Mouse (Mus musculus) hindbrain, embryonic 10.5 days (tissue): ENCODE measurements at regions not wholly inside any gene's neighbourhood (a gene's known extent, or its start where the extent isn't known, plus 50 kb on each side); places are given as distances from the start of the nearest gene placed in this dataset.

ENCODE experiments used
- DNase-seq: peaks from one replicate; pipeline ENCODE4 v3.0.0-alpha.2; 2017; ENCODE audit warnings: low spot score
- H3K27ac ChIP-seq: fragments of 300-500 bp; sonication (generic); 2 replicates; pipeline ENCODE4 v1.5.1; 2016; ENCODE audit warnings: mild to moderate bottlenecking, moderate library complexity
- H3K27me3 ChIP-seq: fragments of 300-500 bp; sonication (generic); 2 replicates; pipeline ENCODE4 v1.6.1; 2016; ENCODE audit warnings: mild to moderate bottlenecking; ENCODE audit not compliant: poor library complexity, insufficient read depth, severe bottlenecking
- H3K36me3 ChIP-seq: fragments of 300-500 bp; sonication (generic); 2 replicates; pipeline ENCODE4 v1.6.1; 2016; ENCODE audit warnings: mild to moderate bottlenecking, moderate library complexity
- H3K4me1 ChIP-seq: fragments of 300-500 bp; sonication (generic); replicated peaks from 2 replicates; pipeline ENCODE4 v1.6.1; 2016; ENCODE audit warnings: mild to moderate bottlenecking
- H3K4me3 ChIP-seq: fragments of 300-500 bp; sonication (generic); 2 replicates; pipeline ENCODE4 v1.5.1; 2016; ENCODE audit warnings: mild to moderate bottlenecking, moderate library complexity
- H3K9me3 ChIP-seq: fragments of 300-500 bp; sonication (generic); 2 replicates; pipeline ENCODE4 v1.6.1; 2016; ENCODE audit warnings: mild to moderate bottlenecking, moderate library complexity
- WGBS: fragments of 180-500 bp; shearing (Covaris S2); methylation state at CpG from one replicate; pipeline ENCODE4 v1.1.7; 2016; 5-methylcytosine and 5-hydroxymethylcytosine counted together

DNA sequence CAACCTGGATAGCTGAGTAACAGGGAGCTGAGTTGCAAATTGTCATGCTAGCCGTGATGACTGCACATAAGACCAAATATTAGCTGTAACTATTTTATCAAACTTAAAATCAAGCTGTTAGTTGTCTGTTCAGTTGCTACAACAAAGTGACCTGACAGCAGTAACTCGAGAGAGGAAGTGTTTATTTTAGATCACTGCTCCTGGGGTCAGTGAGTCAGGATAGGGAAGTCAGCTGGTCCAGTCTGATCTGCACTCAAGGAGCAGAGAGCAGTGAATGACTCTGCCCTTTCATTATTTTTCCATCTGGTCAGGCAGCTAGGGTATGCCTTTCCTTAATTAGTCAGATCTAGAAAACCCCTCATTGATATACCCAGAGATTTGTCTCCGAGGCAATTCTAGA is 162.5 kb downstream of the Nuf2 start:
- Histone ChIP-seq H3K9me3 (no peaks in the 10 kb centered on the region), H3K36me3 (no peaks in the 10 kb centered on the region), H3K27ac (no peak overlapping the region), H3K27me3 (no peaks in the 10 kb centered on the region), H3K4me1 (peaks cover 10% of the 10 kb centered on the region), H3K4me3 (no peak overlapping the region)
- 59% methylated on average over 3 of the region's 3 CpGs for WGBS
- DNase-seq, result no peak

DNA sequence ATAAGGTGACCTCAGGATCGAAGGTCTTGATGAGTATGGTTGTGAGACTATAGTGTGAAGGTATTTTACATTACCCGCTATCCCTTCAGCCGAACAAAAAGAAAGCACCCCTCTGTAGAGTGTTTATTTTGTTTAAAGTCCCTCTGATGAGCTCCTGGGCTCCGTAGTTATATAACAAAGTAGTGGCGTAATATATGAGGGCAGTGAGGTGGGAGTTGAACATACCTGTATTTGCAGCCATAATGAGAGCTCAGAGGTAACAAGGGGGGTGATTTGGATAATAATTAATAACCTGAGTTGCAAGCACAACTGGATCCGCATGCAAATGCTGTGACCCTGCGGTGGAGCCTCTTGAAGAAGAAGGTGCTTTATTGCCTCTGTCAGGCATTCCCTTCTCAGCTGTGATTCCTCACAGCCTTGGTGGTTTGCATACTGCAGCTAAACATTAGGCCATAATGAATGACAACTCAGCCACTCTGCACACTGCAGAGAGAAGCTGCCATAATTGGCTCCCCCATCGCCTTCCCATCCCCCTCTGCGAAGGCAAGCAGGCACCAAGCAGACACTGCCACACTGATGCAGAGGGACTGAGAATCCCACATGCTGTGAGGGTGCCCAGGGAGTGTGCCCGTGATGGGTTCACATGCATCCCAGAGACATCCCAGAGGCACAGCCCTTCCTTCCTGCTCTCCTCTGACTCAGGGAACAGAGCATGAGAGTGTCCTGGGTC is 163.3 kb downstream of the Nuf2 start:
- H3K27ac ChIP-seq, result peak overlapping the region; percentile 75
- no peak for DNase-seq
- no peaks in the 10 kb centered on the region for H3K27me3 ChIP-seq
- H3K9me3 ChIP-seq, result no peaks in the 10 kb centered on the region
- H3K4me1 ChIP-seq, result peaks cover 12% of the 10 kb centered on the region
- no peak overlapping the region for H3K4me3 ChIP-seq
- WGBS, result 69% methylated on average over 10 of the region's 10 CpGs
- H3K36me3 ChIP-seq, result no peaks in the 10 kb centered on the region

DNA sequence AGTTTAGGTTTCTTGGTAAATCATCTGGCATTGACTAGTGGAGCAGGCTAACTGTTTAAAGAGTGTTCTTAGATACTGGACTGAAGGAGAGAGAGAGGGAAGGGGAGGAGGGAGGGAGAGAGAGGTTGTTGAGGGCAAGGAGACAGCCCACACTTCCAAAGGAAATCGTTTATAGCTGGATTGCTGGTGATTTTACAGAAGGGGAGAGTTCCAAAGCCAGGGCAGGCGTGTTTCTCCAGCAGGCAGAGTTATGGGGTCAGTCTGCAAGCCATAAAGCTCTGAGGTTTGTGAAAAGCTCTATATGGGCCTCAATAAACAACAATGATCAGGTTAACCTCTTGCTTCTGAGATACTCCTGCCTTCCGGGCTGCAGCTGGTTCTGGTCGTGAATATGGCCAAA is 163.9 kb downstream of the Nuf2 start:
- 57% methylated on average over 4 of the region's 4 CpGs for WGBS
- DNase-seq, result no peak
- no peak overlapping the region for H3K4me3 ChIP-seq

DNA sequence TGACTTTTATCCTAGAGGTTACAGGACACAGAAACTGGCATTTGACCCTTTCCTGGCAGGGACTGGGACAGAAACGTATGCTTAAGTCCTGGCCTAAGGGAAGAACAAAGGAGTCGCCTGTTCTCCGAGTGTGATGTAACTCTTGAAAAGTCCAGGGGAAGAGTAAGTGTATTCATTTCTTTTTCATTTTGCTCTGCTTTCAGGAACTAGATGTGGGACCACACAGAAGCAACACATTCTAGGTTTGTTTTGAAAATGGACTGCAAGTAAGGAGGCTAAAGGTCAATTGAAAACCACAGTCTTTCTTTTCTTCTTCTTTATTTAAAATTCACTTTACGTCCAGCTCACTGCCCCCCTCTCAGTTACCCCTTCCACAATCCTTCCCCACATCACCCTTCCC is 168.7 kb downstream of the Nuf2 start:
- Histone ChIP-seq H3K27me3 (no peaks in the 10 kb centered on the region), H3K4me1 (peaks cover 12% of the 10 kb centered on the region; the same call in 1 of the 2 replicates), H3K36me3 (no peaks in the 10 kb centered on the region), H3K27ac (peak overlapping the region; percentile 35; the same call in 1 of the 2 replicates), H3K4me3 (no peak overlapping the region), H3K9me3 (no peaks in the 10 kb centered on the region)
- DNase-seq, result no peak
- 32% methylated on average over 4 of the region's 4 CpGs for WGBS

More for the DNA sequence above, 163.9 kb downstream of the Nuf2 start:
- no peaks in the 10 kb centered on the region for H3K9me3 ChIP-seq
- peaks cover 19% of the 10 kb centered on the region for H3K4me1 ChIP-seq
- no peaks in the 10 kb centered on the region for H3K27me3 ChIP-seq
- H3K27ac ChIP-seq, result no peak overlapping the region
- no peaks in the 10 kb centered on the region for H3K36me3 ChIP-seq

DNA sequence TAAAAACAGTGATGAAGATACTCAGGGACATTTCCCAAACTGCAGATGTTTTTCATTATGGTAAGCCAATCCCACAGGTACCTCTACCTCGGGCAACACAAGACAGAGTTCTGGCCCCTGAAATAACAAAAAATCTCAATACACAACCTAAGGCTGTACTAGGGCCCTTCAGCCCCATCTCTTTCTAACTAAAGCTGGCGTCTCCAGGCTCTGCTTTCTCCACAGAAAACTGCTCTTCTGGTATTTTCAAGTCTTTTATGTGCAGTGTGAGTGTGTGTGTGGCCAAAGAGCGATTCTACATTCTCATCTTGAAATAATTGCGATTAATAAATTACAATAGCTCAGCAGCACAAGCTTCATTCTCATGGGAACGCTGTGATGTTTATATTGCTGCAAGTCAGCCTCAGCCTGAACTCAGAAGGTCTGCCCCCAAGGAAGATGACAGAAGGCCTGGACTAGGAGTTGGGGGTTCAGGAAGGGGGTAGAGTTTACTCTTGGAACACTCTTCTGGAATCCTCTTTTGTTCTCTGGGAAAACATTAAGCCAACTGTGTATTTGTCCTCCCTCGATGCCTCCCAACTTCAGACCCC is 173.5 kb downstream of the Nuf2 start:
- Histone ChIP-seq H3K27ac (no peak overlapping the region), H3K9me3 (no peaks in the 10 kb centered on the region), H3K4me3 (no peak overlapping the region), H3K36me3 (no peaks in the 10 kb centered on the region), H3K4me1 (peaks cover 16% of the 10 kb centered on the region), H3K27me3 (no peaks in the 10 kb centered on the region)
- WGBS, result 80% methylated on average over 6 of the region's 6 CpGs
- DNase-seq, result no peak

DNA sequence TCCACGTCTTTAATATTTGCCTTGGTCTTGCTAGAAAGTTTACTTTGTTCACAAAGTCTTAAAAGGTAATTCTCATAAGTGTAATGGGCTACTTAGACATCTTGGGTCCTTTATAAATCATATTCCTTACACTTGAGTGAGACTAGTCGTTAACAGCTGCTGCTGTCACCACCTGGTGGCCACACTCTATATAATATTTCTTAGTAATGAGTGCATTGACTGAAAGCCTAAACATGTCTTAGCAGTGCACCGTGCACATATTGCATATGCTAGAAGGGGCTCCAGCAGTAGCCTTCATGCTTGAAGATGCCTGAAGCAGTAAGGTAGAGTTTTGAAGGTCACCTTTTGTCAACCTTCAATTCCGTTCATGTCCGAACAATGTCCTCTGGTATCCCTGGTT is 177.2 kb downstream of the Nuf2 start:
- Histone ChIP-seq H3K27me3 (no peaks in the 10 kb centered on the region), H3K36me3 (no peaks in the 10 kb centered on the region), H3K27ac (no peak overlapping the region), H3K4me3 (no peak overlapping the region), H3K4me1 (peaks cover 9% of the 10 kb centered on the region), H3K9me3 (no peaks in the 10 kb centered on the region)
- DNase-seq, result no peak
- WGBS, result 79% methylated on average over 5 of the region's 5 CpGs

DNA sequence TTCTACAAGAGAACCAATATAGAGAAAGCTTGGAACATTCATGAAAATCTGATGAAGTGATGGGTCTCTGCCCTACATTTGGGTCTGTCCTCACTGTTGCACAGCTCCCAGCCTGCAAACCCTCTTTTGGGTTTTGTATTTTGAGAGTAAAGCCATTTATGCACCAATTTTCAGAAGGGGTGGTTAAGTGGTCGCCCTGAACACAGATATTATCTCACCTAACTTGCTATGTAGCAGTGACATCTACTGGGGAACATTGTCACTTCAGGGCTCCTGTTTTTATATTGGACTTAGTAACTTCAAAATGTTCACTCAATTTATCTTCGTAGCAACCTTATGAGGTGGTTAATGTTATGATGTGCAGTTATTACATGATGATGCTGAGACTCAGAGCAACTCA is 183.6 kb downstream of the Nuf2 start:
- no peaks in the 10 kb centered on the region for H3K4me1 ChIP-seq
- no peaks in the 10 kb centered on the region for H3K27me3 ChIP-seq
- no peak overlapping the region for H3K4me3 ChIP-seq
- H3K36me3 ChIP-seq, result no peaks in the 10 kb centered on the region
- H3K9me3 ChIP-seq, result no peaks in the 10 kb centered on the region
- no peak for DNase-seq
- WGBS, result 54% methylated on average over 2 of the region's 2 CpGs
- H3K27ac ChIP-seq, result no peak overlapping the region

DNA sequence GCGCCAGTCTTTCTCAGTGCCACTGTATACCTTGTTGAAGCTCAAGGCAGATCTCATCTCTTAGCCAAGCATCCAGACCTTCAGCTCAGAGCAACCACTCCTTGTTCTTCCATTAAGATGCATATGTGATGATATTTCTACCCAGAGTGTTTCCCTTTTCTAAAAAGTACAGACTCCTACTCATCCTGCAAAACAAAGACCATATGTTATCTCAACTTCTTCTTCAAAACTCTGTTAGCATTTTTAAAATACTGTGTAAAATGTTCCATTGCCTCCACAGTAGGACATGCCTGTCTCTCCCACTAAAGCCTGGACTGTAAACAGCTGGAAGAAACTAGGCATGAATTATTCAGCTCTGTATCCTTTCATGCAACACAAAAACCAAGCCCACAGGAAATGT is 184.4 kb downstream of the Nuf2 start:
- Histone ChIP-seq H3K36me3 (no peaks in the 10 kb centered on the region), H3K4me1 (no peaks in the 10 kb centered on the region), H3K27ac (no peak overlapping the region), H3K9me3 (no peaks in the 10 kb centered on the region), H3K4me3 (no peak overlapping the region), H3K27me3 (no peaks in the 10 kb centered on the region)
- no peak for DNase-seq
- 85% methylated on average over 1 of the region's 1 CpGs for whole genome bisulfite sequencing

DNA sequence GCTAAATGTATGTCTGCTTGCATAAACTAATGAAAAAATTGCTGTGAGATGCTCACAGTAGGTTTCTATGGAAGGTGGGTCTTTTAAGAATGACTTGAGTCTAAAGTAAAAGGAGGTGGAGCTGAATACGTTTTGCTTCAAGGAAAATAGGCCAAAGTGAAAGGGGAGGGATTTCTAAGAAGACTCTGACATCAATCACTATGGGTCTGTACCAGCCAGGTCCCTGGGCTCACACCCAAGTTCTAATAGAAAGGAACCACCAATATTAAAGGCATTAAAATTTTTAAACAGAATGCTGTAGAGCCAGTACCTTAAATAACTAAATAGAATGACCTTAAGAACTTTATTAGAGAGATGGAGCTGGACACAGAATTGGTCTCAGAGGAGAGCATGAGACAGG is 190.1 kb downstream of the Nuf2 start:
- no peak overlapping the region for H3K27ac ChIP-seq
- no peaks in the 10 kb centered on the region for H3K4me1 ChIP-seq
- H3K36me3 ChIP-seq, result no peaks in the 10 kb centered on the region
- H3K27me3 ChIP-seq, result no peaks in the 10 kb centered on the region
- H3K9me3 ChIP-seq, result no peaks in the 10 kb centered on the region
- H3K4me3 ChIP-seq, result no peak overlapping the region
- WGBS, result 75% methylated on average over 1 of the region's 1 CpGs
- DNase-seq, result no peak

DNA sequence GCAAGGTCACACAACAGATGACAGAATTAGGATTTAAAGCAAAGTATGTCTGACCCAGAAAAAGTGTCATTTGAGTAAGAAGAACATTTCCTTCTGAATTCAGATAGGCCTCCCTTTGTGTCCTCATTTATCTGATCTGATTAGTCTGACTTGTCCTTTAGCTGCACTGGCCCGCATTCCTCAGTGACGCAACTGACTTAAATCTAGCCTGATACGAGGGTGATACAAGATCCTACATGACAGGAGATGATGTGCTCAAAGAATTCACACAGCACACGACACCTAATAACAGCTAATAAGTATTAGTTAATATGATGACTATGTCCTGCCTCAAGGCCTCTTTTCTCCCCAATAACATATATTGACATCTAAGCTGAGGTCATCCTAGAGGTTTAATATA is 192.8 kb downstream of the Nuf2 start:
- WGBS, result 74% methylated on average over 4 of the region's 4 CpGs
- Histone ChIP-seq H3K9me3 (no peaks in the 10 kb centered on the region), H3K4me1 (no peaks in the 10 kb centered on the region), H3K27me3 (no peaks in the 10 kb centered on the region), H3K36me3 (no peaks in the 10 kb centered on the region), H3K4me3 (no peak overlapping the region), H3K27ac (no peak overlapping the region)
- no peak for DNase-seq

DNA sequence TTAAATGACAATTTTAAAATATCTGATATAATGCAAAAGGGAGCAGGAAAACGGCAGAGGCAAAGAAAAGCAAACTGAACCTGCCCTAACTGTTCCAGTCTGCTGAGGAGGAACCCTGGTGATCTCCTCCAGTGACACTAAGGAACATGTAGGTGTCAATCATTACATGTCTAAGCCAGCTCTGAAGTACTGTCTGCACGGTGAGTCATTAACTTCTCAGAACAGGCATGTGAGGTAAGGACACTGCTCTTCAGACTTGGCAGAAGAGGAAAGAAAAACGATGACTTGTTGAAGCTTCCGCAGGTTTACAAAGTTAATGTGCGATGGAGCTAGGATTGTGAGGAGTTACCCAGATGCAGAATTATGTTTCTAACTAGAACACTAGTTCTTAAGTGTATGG is 199.1 kb downstream of the Nuf2 start:
- Histone ChIP-seq H3K27ac (no peak overlapping the region), H3K4me1 (0 out of 2 replicates have a peak, but pooled peaks cover 2% of the 10 kb centered on the region), H3K4me3 (no peak overlapping the region), H3K9me3 (no peaks in the 10 kb centered on the region), H3K36me3 (no peaks in the 10 kb centered on the region), H3K27me3 (no peaks in the 10 kb centered on the region)
- WGBS, result 91% methylated on average over 5 of the region's 5 CpGs
- no peak for DNase-seq

DNA sequence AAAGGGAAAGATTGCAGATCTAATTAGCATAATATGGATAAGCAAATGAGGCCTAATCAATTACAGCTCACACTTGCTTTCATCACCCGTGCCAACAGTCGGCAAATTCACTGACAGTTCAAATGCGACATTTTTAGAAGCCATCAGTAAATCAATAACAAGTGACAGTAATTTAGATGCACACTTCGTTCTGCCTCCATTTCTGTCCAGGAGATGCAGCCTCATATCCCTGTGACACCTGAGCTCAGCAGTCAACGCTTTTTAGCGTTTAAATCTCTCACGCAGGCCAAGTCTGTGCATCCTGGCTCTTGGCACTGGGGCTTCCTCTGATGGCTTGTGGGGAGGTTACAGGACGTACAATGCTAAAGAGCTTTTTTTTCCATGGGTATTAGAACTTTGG is 218.0 kb downstream of the Nuf2 start:
- WGBS, result 90% methylated on average over 8 of the region's 8 CpGs
- Histone ChIP-seq H3K27ac (no peak overlapping the region), H3K36me3 (no peaks in the 10 kb centered on the region), H3K4me1 (no peaks in the 10 kb centered on the region), H3K9me3 (no peaks in the 10 kb centered on the region), H3K4me3 (no peak overlapping the region), H3K27me3 (no peaks in the 10 kb centered on the region)
- no peak for DNase-seq

DNA sequence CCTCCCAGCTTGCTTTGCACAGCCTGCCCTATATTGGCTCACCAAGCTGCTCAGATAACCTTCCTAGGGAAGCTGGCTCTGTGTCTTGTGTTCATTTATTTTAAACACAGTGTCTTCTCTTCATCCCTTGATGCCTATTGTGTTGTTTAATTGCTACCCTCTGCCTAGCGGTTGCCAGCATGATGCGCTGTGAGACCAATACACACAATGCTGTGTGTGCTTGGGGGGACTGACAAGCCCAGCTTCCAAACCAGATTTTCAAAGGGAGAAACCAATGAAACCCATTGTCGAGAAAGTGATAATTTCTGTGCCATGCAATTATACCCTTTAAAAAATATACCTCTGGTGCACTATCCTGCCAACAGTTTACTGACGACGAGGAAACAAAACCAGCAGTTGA is 247.8 kb downstream of the Nuf2 start:
- DNase-seq, result no peak
- Histone ChIP-seq H3K4me1 (no peaks in the 10 kb centered on the region), H3K27ac (no peak overlapping the region), H3K27me3 (no peaks in the 10 kb centered on the region), H3K36me3 (no peaks in the 10 kb centered on the region), H3K9me3 (no peaks in the 10 kb centered on the region), H3K4me3 (no peak overlapping the region)
- WGBS, result 93% methylated on average over 5 of the region's 5 CpGs

DNA sequence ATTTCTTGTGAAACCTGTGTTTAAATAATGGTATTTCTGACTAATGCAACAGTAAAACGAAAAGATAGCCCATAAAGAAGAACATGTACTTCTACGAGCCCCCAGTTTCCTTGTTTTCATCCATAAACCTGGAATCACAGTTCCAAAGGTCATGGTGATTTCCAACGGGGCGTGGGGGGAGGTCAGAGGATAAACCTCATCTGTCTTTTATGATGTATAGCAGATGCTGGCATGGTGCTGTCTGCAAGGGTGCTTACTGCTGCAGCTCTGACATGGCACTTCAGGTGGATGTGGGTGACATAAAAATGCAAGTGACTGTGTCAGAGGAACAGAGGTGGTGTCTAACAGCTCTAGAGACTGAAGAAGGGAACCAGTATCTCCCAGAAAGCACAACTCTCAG is 260.5 kb downstream of the Nuf2 start:
- H3K27ac ChIP-seq, result no peak overlapping the region
- 75% methylated on average over 4 of the region's 4 CpGs for WGBS
- no peaks in the 10 kb centered on the region for H3K4me1 ChIP-seq
- H3K27me3 ChIP-seq, result no peaks in the 10 kb centered on the region
- H3K9me3 ChIP-seq, result no peaks in the 10 kb centered on the region
- no peak for DNase-seq
- no peak overlapping the region for H3K4me3 ChIP-seq
- H3K36me3 ChIP-seq, result no peaks in the 10 kb centered on the region
